In genomic region chr1:136040452-136040851, GRCm38 (mm10) we compare ENCODE assay signal across 15 mouse cellular contexts. TPM values are rescaled to one million over a fixed set of nuclear protein-coding genes. Genes with fewer than 3 reads are reported as not detected.
DNase-seq lines count a peak whose midpoint lies in the region; ATAC-seq lines count a peak whose summit lies in the region.
"Had no signal": no experiment of that assay in that cellular context is flagged by ENCODE, and none has a peak within 500 bp of the region (broad histone marks: within the 10 kb centered on the region; RNA-seq: fewer than 3 reads in every experiment).

No protein-coding gene starts in this region.

- peaks cover 12% of the 10 kb centered on the region for H3K4me1 ChIP-seq in hindbrain, embryonic 10.5 days (replicated peaks)
- peaks cover 8% of the 10 kb centered on the region for H3K4me1 ChIP-seq in hindbrain, embryonic 16.5 days (ENCODE audit: control insufficient read depth, insufficient read depth, low read depth, low read length)
- H3K4me1 ChIP-seq in lung, embryonic 15.5 days: peaks cover 15% of the 10 kb centered on the region
- H3K4me1 ChIP-seq in embryonic facial prominence, embryonic 14.5 days (ENCODE audit: control insufficient read depth, insufficient read depth, low read length): 0 out of 2 replicates have a peak, but pooled peaks cover 6% of the 10 kb centered on the region
- peaks cover 12% of the 10 kb centered on the region for H3K4me1 ChIP-seq in midbrain, embryonic 16.5 days (ENCODE audit: control insufficient read depth, insufficient read depth, low read length)

- H3K36me3 ChIP-seq in hindbrain, embryonic 10.5 days: peaks cover 5% of the 10 kb centered on the region
- 0 out of 2 replicates have a peak, but pooled peaks cover 2% of the 10 kb centered on the region for H3K36me3 ChIP-seq in hindbrain, embryonic 16.5 days (ENCODE audit: control insufficient read depth, insufficient read depth, low read length)
- H3K36me3 ChIP-seq in lung, embryonic 15.5 days: peaks cover under 1% of the 10 kb centered on the region; the same call in 1 of the 2 replicates
- peaks cover 4% of the 10 kb centered on the region for H3K36me3 ChIP-seq in embryonic facial prominence, embryonic 14.5 days (ENCODE audit: control insufficient read depth, insufficient read depth, low read length)
- H3K36me3 ChIP-seq in midbrain, embryonic 16.5 days (ENCODE audit: control insufficient read depth, insufficient read depth, low read length): no peaks in the 10 kb centered on the region

- H3K9ac ChIP-seq in hindbrain, embryonic 16.5 days (ENCODE audit: low read depth, low read length): no peak overlapping the region
- no peak overlapping the region for H3K9ac ChIP-seq in lung, embryonic 15.5 days
- no peak overlapping the region for H3K9ac ChIP-seq in embryonic facial prominence, embryonic 14.5 days (ENCODE audit: low read depth, low read length)
- H3K9ac ChIP-seq in midbrain, embryonic 16.5 days (ENCODE audit: low read depth, low read length): no peak overlapping the region

- no peak overlapping the region for H3K4me2 ChIP-seq in hindbrain, embryonic 16.5 days (ENCODE audit: low read length)
- H3K4me2 ChIP-seq in lung, embryonic 15.5 days: peak overlapping the region; percentile 26; the same call in 1 of the 2 replicates
- H3K4me2 ChIP-seq in embryonic facial prominence, embryonic 14.5 days (ENCODE audit: low read depth, low read length): no peak overlapping the region
- no peak overlapping the region for H3K4me2 ChIP-seq in midbrain, embryonic 16.5 days (ENCODE audit: low read length)
- H3K4me2 ChIP-seq: liver, embryonic 11.5 days had no signal

- 19% methylated on average over 11 of the region's 11 CpGs for WGBS in hindbrain, embryonic 10.5 days
- 23% methylated on average over 11 of the region's 11 CpGs for WGBS in hindbrain, embryonic 16.5 days
- 14% methylated on average over 11 of the region's 11 CpGs for WGBS in lung, embryonic 15.5 days
- 16% methylated on average over 11 of the region's 11 CpGs for WGBS in embryonic facial prominence, embryonic 14.5 days
- WGBS in midbrain, embryonic 16.5 days: 15% methylated on average over 11 of the region's 11 CpGs

- DNase-seq in hindbrain, embryonic 10.5 days (ENCODE audit: low spot score): no peak
- DNase-seq in lung, postnatal 4 days: no peak
- DNase-seq in embryonic facial prominence, embryonic 14.5 days (ENCODE audit: low spot score): peak; percentile 66
- DNase-seq in right cerebral cortex, postnatal 25 days: no peak
- no peak for DNase-seq in thymus, adult 18-20 months
- DNase-seq: cerebellum, adult 11-12 months; kidney, postnatal 25 days; thymus, adult 2 months had no signal

- no peak overlapping the region for H3K4me3 ChIP-seq in hindbrain, embryonic 10.5 days
- no peak overlapping the region for H3K4me3 ChIP-seq in hindbrain, embryonic 16.5 days (ENCODE audit: low read length)
- no peak overlapping the region for H3K4me3 ChIP-seq in lung, embryonic 15.5 days
- no peak overlapping the region for H3K4me3 ChIP-seq in embryonic facial prominence, embryonic 14.5 days (ENCODE audit: low read depth, low read length)
- H3K4me3 ChIP-seq in midbrain, embryonic 16.5 days (ENCODE audit: low read depth, low read length): no peak overlapping the region

- ATAC-seq in hindbrain, embryonic 16.5 days: no peak
- ATAC-seq in lung, embryonic 15.5 days (ENCODE audit: borderline replicate concordance, extremely low read depth, low FRiP score, low TSS enrichment): peak; percentile 75; the same call in 1 of the 2 replicates
- peak; percentile 84 for ATAC-seq in embryonic facial prominence, embryonic 14.5 days (ENCODE audit: low read depth)
- ATAC-seq in midbrain, embryonic 16.5 days: peak; percentile 46; the same call in 1 of the 2 replicates
- ATAC-seq: activated CD4-positive, CD25-positive, alpha-beta regulatory T cell, adult 4 months; CD4-positive, CD25-positive, alpha-beta regulatory T cell, adult 4 months had no signal

- H3K27ac ChIP-seq in hindbrain, embryonic 10.5 days: peak overlapping the region; percentile 16; the same call in 1 of the 2 replicates
- no peak overlapping the region for H3K27ac ChIP-seq in hindbrain, embryonic 16.5 days (ENCODE audit: low read depth, low read length)
- no peak overlapping the region for H3K27ac ChIP-seq in lung, embryonic 15.5 days
- H3K27ac ChIP-seq in embryonic facial prominence, embryonic 14.5 days (replicated peaks; ENCODE audit: low read depth, low read length): no peak overlapping the region
- no peak overlapping the region for H3K27ac ChIP-seq in midbrain, embryonic 16.5 days (ENCODE audit: low read length)

- H3K9me3 ChIP-seq in hindbrain, embryonic 10.5 days: no peaks in the 10 kb centered on the region
- H3K9me3 ChIP-seq in hindbrain, embryonic 16.5 days (ENCODE audit: control insufficient read depth, low read length): no peaks in the 10 kb centered on the region
- no peaks in the 10 kb centered on the region for H3K9me3 ChIP-seq in lung, embryonic 15.5 days
- no peaks in the 10 kb centered on the region for H3K9me3 ChIP-seq in embryonic facial prominence, embryonic 14.5 days (ENCODE audit: control insufficient read depth, low read length)
- H3K9me3 ChIP-seq in midbrain, embryonic 16.5 days (replicated peaks; ENCODE audit: control insufficient read depth, low read length, poor library complexity, severe bottlenecking): no peaks in the 10 kb centered on the region

- peaks cover 28% of the 10 kb centered on the region for H3K27me3 ChIP-seq in hindbrain, embryonic 10.5 days (ENCODE audit: insufficient read depth, poor library complexity, severe bottlenecking)
- H3K27me3 ChIP-seq in hindbrain, embryonic 16.5 days (replicated peaks; ENCODE audit: control insufficient read depth, insufficient read depth, low read length): no peaks in the 10 kb centered on the region
- H3K27me3 ChIP-seq in lung, embryonic 15.5 days: peaks cover 4% of the 10 kb centered on the region; the same call in 1 of the 2 replicates
- no peaks in the 10 kb centered on the region for H3K27me3 ChIP-seq in embryonic facial prominence, embryonic 14.5 days (replicated peaks; ENCODE audit: control insufficient read depth, insufficient read depth, low read length)
- H3K27me3 ChIP-seq in midbrain, embryonic 16.5 days (ENCODE audit: control insufficient read depth, insufficient read depth, low read depth, low read length): no peaks in the 10 kb centered on the region

RNA-seq across cellular contexts. Expression of gene Ascl5, which starts 10.2 kb away (rescaled TPM):
- polyA plus RNA-seq in hindbrain, embryonic 10.5 days (2016; fragmentation: Nextera tagmentation; extraction: Ambion mirVana): not detected in 2 replicates
- polyA plus RNA-seq in hindbrain, embryonic 16.5 days (2015; fragmentation: Nextera tagmentation; extraction: Ambion mirVana): not detected in 2 replicates
- polyA plus RNA-seq in lung, embryonic 15.5 days (2015; fragmentation: Nextera tagmentation; extraction: Ambion mirVana): not detected in 2 replicates
- 0.67 TPM in 1 of 2 replicates, not detected in the other for polyA plus RNA-seq in embryonic facial prominence, embryonic 14.5 days (2014; fragmentation: Nextera tagmentation; extraction: Ambion mirVana)
- polyA plus RNA-seq in midbrain, embryonic 16.5 days (2015; fragmentation: Nextera tagmentation; extraction: Ambion mirVana): not detected in 2 replicates
- polyA plus RNA-seq: activated CD4-positive, CD25-positive, alpha-beta regulatory T cell, adult 4 months; CD4-positive, CD25-positive, alpha-beta regulatory T cell, adult 4 months; liver, embryonic 11.5 days; small intestine, adult 2 months; thymus, adult 2 months had no signal

RNA-seq across cellular contexts. Expression of gene Cacna1s, which starts 12.1 kb away (rescaled TPM):
- polyA plus RNA-seq in hindbrain, embryonic 10.5 days (2016; fragmentation: Nextera tagmentation; extraction: Ambion mirVana): 0.07 and 0.47 TPM in 2 replicates
- 0.45 and 0.66 TPM in 2 replicates for polyA plus RNA-seq in hindbrain, embryonic 16.5 days (2015; fragmentation: Nextera tagmentation; extraction: Ambion mirVana)
- polyA plus RNA-seq in lung, embryonic 15.5 days (2015; fragmentation: Nextera tagmentation; extraction: Ambion mirVana): 0.10 and 0.14 TPM in 2 replicates
- 11.2 and 12.1 TPM in 2 replicates for polyA plus RNA-seq in embryonic facial prominence, embryonic 14.5 days (2014; fragmentation: Nextera tagmentation; extraction: Ambion mirVana)
- polyA plus RNA-seq in midbrain, embryonic 16.5 days (2015; fragmentation: Nextera tagmentation; extraction: Ambion mirVana): 0.39 and 1.3 TPM in 2 replicates

RNA-seq across cellular contexts. Expression of gene Tmem9, which starts 32.5 kb away (rescaled TPM):
- 148 and 161 TPM in 2 replicates for polyA plus RNA-seq in hindbrain, embryonic 10.5 days (2016; fragmentation: Nextera tagmentation; extraction: Ambion mirVana)
- polyA plus RNA-seq in hindbrain, embryonic 16.5 days (2015; fragmentation: Nextera tagmentation; extraction: Ambion mirVana): 188 and 207 TPM in 2 replicates
- 153 and 162 TPM in 2 replicates for polyA plus RNA-seq in lung, embryonic 15.5 days (2015; fragmentation: Nextera tagmentation; extraction: Ambion mirVana)
- 93.3 and 112 TPM in 2 replicates for polyA plus RNA-seq in embryonic facial prominence, embryonic 14.5 days (2014; fragmentation: Nextera tagmentation; extraction: Ambion mirVana)
- polyA plus RNA-seq in midbrain, embryonic 16.5 days (2015; fragmentation: Nextera tagmentation; extraction: Ambion mirVana): 147 and 169 TPM in 2 replicates

RNA-seq across cellular contexts. Expression of gene Igfn1, which starts 34.3 kb away (rescaled TPM):
- polyA plus RNA-seq in hindbrain, embryonic 10.5 days (2016; fragmentation: Nextera tagmentation; extraction: Ambion mirVana): 0.09 TPM in 1 of 2 replicates, not detected in the other
- polyA plus RNA-seq in hindbrain, embryonic 16.5 days (2015; fragmentation: Nextera tagmentation; extraction: Ambion mirVana): 0.05 TPM in 1 of 2 replicates, not detected in the other
- polyA plus RNA-seq in lung, embryonic 15.5 days (2015; fragmentation: Nextera tagmentation; extraction: Ambion mirVana): not detected in 2 replicates
- 0.09 TPM in 1 of 2 replicates, not detected in the other for polyA plus RNA-seq in embryonic facial prominence, embryonic 14.5 days (2014; fragmentation: Nextera tagmentation; extraction: Ambion mirVana)
- polyA plus RNA-seq in midbrain, embryonic 16.5 days (2015; fragmentation: Nextera tagmentation; extraction: Ambion mirVana): 0.11 TPM in 1 of 2 replicates, not detected in the other
- polyA plus RNA-seq: activated CD4-positive, CD25-positive, alpha-beta regulatory T cell, adult 4 months; CD4-positive, CD25-positive, alpha-beta regulatory T cell, adult 4 months; liver, embryonic 11.5 days had no signal
